Mouse (Mus musculus): ENCODE results near the gene Il27ra. TPM values are rescaled to one million over a fixed set of nuclear protein-coding genes. Genes with fewer than 3 reads are reported as not detected.

Gene Il27ra
- polyA plus RNA-seq, 1 experiment: 0.02 TPM

DNA sequence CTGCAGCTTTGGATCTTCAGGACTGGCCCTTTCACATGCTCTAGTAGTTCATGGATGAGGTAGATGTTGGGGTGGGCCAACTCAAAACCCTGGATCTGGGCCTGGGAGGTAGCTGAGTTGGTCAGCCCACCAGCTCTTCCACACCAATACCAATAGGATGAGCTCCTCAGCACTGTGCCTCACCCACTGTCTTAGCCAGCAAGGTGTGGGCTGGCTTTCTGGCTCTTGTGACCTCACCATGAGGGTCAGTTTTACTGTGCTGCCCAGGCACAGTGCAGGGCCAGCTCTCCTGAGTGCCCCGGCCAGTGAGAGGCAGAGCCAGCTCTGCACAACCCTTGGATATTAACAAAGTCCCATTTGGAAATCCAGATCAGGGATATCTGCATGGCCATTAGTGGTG is 15.4 kb upstream of the Il27ra start:
- Histone ChIP-seq H3K9me3 (ENCODE audit: control insufficient read depth, low read length) (peaks cover 2% of the 10 kb centered on the region; the same call in 1 of the 2 replicates), H3K36me3 (ENCODE audit: control insufficient read depth) (no peaks in the 10 kb centered on the region), H3K4me3 (replicated peaks) (no peak overlapping the region), H3K4me1 (ENCODE audit: control insufficient read depth) (peaks cover under 1% of the 10 kb centered on the region; the same call in 1 of the 2 replicates), H3K27me3 (ENCODE audit: control insufficient read depth) (no peaks in the 10 kb centered on the region)
- TF ChIP-seq TAL1 (IDR thresholded peaks at IDR 0.05; ENCODE audit: low read length) (no peak), GATA1 (IDR thresholded peaks at IDR 0.05; ENCODE audit: low read length) (no peak)

DNA sequence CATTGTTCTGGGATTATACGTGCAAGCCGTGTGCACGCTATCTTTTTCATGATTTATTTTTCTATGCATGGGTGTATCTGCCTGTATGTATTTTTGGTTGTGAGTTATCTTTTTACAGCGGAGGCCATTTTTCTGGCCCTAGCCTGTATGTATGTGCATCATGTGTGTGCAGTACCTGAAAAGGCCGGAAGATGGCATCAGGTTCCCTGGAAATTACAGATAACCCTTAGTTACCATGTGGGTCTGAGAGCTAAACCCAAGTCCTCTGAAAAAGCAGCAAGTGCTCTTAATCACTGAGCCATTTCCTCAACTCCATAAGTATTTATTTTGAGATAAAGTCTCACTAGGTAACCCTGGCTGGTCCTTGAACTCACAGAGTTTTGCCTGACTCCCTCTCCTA is 10.8 kb upstream of the Il27ra start:
- peaks cover 3% of the 10 kb centered on the region for H3K27me3 ChIP-seq (ENCODE audit: control insufficient read depth)
- H3K4me3 ChIP-seq (replicated peaks): no peak overlapping the region
- no peak for TF ChIP-seq GATA1 (IDR thresholded peaks at IDR 0.05; ENCODE audit: low read length)
- TF ChIP-seq TAL1 (IDR thresholded peaks at IDR 0.05; ENCODE audit: low read length): no peak
- H3K9me3 ChIP-seq (ENCODE audit: control insufficient read depth, low read length): peaks cover 2% of the 10 kb centered on the region; the same call in 1 of the 2 replicates
- H3K36me3 ChIP-seq (ENCODE audit: control insufficient read depth): no peaks in the 10 kb centered on the region
- H3K4me1 ChIP-seq (ENCODE audit: control insufficient read depth): peaks cover 2% of the 10 kb centered on the region; the same call in 1 of the 2 replicates

DNA sequence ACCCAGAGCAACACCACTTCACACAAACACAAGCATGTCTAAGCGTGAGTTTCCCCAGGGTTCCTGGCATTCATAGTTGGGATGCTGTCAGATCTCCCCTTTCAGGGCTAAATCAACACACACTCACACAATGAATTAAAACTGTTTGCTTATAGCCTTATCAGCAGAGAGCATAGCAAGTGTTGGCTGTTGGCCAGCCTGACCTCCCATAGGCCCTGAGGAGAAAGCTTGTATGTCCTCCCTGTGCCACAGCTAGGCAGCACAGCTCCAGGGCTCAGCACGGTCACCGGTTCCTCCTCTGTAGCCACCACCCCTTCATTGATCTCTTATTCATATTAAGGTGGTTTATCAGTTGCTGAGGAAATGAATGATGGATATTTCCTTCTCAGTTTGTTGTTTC is 10.4 kb upstream of the Il27ra start:
- H3K36me3 ChIP-seq (ENCODE audit: control insufficient read depth): no peaks in the 10 kb centered on the region
- peaks cover 2% of the 10 kb centered on the region; the same call in 1 of the 2 replicates for H3K9me3 ChIP-seq (ENCODE audit: control insufficient read depth, low read length)
- no peak overlapping the region for H3K4me3 ChIP-seq (replicated peaks)
- peaks cover 3% of the 10 kb centered on the region for H3K27me3 ChIP-seq (ENCODE audit: control insufficient read depth)
- TF ChIP-seq TAL1 (IDR thresholded peaks at IDR 0.05; ENCODE audit: low read length): no peak
- TF ChIP-seq GATA1 (IDR thresholded peaks at IDR 0.05; ENCODE audit: low read length): no peak
- peaks cover 2% of the 10 kb centered on the region; the same call in 1 of the 2 replicates for H3K4me1 ChIP-seq (ENCODE audit: control insufficient read depth)

DNA sequence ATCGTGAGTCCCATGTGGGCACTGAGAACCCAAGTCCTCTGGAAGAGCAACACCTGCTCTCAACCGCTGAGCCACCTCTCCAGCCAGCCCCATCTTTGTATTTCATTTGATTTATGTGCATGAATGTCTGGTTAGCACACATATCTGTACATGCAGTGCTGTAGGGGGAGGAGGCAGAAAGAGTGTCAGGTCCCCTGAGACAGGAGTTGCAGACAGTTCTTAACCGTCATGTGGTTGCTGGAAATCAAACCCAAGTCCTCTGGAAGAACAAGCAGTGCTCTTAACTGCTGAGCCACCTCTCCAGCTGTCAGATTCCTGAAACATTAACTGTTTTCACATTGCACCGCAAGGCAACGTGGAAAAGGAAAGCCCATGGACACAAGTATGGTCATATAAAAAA is 5.8 kb upstream of the Il27ra start:
- H3K36me3 ChIP-seq (ENCODE audit: control insufficient read depth): no peaks in the 10 kb centered on the region
- H3K9me3 ChIP-seq (ENCODE audit: control insufficient read depth, low read length): peaks cover 3% of the 10 kb centered on the region; the same call in 1 of the 2 replicates
- no peak overlapping the region for H3K4me3 ChIP-seq (replicated peaks)
- H3K27me3 ChIP-seq (ENCODE audit: control insufficient read depth): peaks cover 31% of the 10 kb centered on the region
- TF ChIP-seq GATA1 (IDR thresholded peaks at IDR 0.05; ENCODE audit: low read length) (no peak), TAL1 (IDR thresholded peaks at IDR 0.05; ENCODE audit: low read length) (no peak)
- H3K4me1 ChIP-seq (ENCODE audit: control insufficient read depth): peaks cover 2% of the 10 kb centered on the region; the same call in 1 of the 2 replicates

DNA sequence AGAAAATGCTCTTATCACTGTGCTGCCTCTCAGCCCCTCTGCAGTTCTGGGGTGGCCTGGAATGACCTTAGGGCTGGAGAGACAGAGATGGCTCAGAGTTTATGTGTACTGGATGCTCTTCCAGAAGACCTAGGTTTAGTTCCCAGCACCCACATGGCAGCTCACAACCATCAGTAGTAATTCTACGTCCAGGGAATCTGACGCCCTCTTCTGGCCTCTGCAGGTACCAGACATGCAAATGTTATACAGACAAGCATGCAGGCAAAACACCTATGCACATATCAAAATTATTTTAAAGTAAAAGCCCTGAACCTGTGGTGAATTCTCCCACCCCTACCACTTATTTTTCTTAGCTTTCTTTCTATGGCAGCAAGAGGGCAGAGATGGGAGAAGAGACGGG is 4.1 kb upstream of the Il27ra start:
- H3K36me3 ChIP-seq (ENCODE audit: control insufficient read depth): no peaks in the 10 kb centered on the region

DNA sequence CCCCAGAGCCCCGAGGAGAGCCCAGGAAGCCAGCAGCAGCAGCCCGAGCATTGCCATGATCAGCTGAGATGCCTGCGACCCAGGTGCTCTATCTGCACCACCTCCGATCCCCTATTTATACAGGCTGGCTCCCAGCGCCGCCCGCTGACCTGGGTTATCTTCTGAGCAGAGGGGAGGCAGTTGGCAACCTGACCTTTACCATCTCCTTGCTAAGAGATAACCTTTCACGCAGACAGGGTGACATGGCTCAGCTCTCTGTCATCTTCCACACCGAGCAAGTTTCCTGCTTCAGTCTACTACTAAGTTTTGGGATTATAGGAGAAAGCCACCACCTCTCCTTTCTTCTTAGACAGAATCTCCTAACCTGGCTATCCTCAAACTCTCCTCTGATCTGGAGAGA is 2.5 kb upstream of the Il27ra start, which contains the start of gene Rln3:
TSS of gene Rln3 (minus strand) at position 101 of the 400 bp plus-strand sequence.
- H3K4me3 ChIP-seq (replicated peaks): no peak within 1 kb of the TSS
- no peaks in the 10 kb centered on the region for H3K36me3 ChIP-seq (ENCODE audit: control insufficient read depth)
- peaks cover 3% of the 10 kb centered on the region; the same call in 1 of the 2 replicates for H3K9me3 ChIP-seq (ENCODE audit: control insufficient read depth, low read length)
- TF ChIP-seq TAL1 (IDR thresholded peaks at IDR 0.05; ENCODE audit: low read length) (no peak), GATA1 (IDR thresholded peaks at IDR 0.05; ENCODE audit: low read length) (peak; percentile 48; the same call in 1 of the 2 replicates)
- H3K27me3 ChIP-seq (ENCODE audit: control insufficient read depth): peaks cover 49% of the 10 kb centered on the region
- H3K4me1 ChIP-seq (ENCODE audit: control insufficient read depth): peaks cover 4% of the 10 kb centered on the region

More for the DNA sequence above, 4.1 kb upstream of the Il27ra start:
- Histone ChIP-seq H3K27me3 (ENCODE audit: control insufficient read depth) (peaks cover 47% of the 10 kb centered on the region), H3K4me3 (replicated peaks) (no peak overlapping the region), H3K4me1 (ENCODE audit: control insufficient read depth) (peaks cover 4% of the 10 kb centered on the region), H3K9me3 (ENCODE audit: control insufficient read depth, low read length) (peaks cover 3% of the 10 kb centered on the region; the same call in 1 of the 2 replicates)
- TF ChIP-seq TAL1 (IDR thresholded peaks at IDR 0.05; ENCODE audit: low read length) (no peak), GATA1 (IDR thresholded peaks at IDR 0.05; ENCODE audit: low read length) (no peak)

DNA sequence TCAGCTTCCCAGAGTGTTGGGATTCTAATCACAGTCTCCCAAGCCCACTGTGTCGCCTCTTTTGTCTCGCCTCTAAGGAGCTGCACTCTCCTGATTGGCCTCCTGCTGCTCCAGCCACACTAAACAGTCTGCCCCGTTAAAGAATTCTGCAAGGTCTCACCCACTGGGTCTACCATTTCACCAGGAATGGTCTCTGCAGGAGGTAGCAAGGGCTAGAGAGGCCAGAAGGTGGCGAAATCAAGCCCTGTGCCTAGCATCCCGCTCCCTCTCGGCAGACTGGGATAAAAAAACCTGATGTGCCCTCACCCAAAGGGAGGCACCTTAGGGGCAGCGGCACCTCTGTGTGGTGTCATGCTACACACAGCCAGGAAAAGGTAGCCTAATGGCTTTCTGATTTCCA is 1.7 kb upstream of the Il27ra start:
- TF ChIP-seq GATA1 (IDR thresholded peaks at IDR 0.05; ENCODE audit: low read length) (no peak), TAL1 (IDR thresholded peaks at IDR 0.05; ENCODE audit: low read length) (no peak)
- Histone ChIP-seq H3K4me1 (ENCODE audit: control insufficient read depth) (peaks cover 4% of the 10 kb centered on the region), H3K4me3 (replicated peaks) (no peak overlapping the region), H3K36me3 (ENCODE audit: control insufficient read depth) (no peaks in the 10 kb centered on the region), H3K9me3 (ENCODE audit: control insufficient read depth, low read length) (peaks cover 3% of the 10 kb centered on the region; the same call in 1 of the 2 replicates), H3K27me3 (ENCODE audit: control insufficient read depth) (peaks cover 49% of the 10 kb centered on the region)

DNA sequence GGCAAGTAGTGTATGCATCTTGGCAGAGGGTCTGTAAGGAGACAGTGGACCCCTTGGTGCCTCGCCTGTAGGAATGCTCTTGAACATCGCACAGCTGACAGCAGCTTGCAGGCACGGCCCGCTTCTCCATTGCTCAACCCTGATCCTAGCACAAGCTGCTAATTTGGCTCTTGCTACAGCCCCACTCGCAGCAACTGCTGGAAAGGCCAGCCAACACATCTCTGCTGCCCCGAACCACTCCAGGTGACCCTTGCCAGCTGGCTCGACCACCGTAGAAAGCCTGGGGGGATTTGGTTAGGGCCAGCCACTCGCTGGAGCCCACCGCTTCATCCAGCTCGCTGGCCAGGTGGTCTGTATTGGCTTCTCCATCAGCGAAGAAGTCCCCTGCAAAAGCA is 556 bp upstream of the Il27ra start:
- Histone ChIP-seq H3K9me3 (ENCODE audit: control insufficient read depth, low read length) (peaks cover 3% of the 10 kb centered on the region; the same call in 1 of the 2 replicates), H3K4me3 (replicated peaks) (no peak overlapping the region), H3K4me1 (ENCODE audit: control insufficient read depth) (peaks cover 4% of the 10 kb centered on the region), H3K27me3 (ENCODE audit: control insufficient read depth) (peaks cover 49% of the 10 kb centered on the region), H3K36me3 (ENCODE audit: control insufficient read depth) (no peaks in the 10 kb centered on the region)
- TF ChIP-seq GATA1 (IDR thresholded peaks at IDR 0.05; ENCODE audit: low read length): no peak
- no peak for TF ChIP-seq TAL1 (IDR thresholded peaks at IDR 0.05; ENCODE audit: low read length)

DNA sequence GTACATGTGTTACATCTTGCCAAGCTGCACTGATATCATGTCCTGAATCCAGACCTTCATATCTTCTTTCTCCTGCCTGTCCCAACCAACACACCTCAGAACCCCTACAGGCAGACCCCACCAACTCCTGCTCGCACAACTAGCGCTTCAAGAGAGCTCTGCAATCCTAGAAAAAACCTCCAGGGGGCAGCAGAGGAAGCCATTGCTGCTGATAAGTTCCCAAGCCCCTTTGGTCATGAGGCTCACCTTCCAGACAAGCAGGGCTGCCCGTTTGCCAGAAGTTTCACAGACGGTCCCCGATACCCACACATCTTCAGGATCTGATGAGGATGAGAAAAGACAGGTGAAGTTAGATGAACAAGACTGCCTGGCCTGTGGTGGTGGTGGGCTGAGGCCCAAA is 3.3 kb downstream of the Il27ra start:
- H3K9me3 ChIP-seq (ENCODE audit: control insufficient read depth, low read length): no peaks in the 10 kb centered on the region
- no peaks in the 10 kb centered on the region for H3K36me3 ChIP-seq (ENCODE audit: control insufficient read depth)
- H3K4me1 ChIP-seq (ENCODE audit: control insufficient read depth): peaks cover 4% of the 10 kb centered on the region
- TF ChIP-seq GATA1 (IDR thresholded peaks at IDR 0.05; ENCODE audit: low read length) (no peak), TAL1 (IDR thresholded peaks at IDR 0.05; ENCODE audit: low read length) (no peak)
- H3K27me3 ChIP-seq (ENCODE audit: control insufficient read depth): peaks cover 30% of the 10 kb centered on the region
- no peak overlapping the region for H3K4me3 ChIP-seq (replicated peaks)

DNA sequence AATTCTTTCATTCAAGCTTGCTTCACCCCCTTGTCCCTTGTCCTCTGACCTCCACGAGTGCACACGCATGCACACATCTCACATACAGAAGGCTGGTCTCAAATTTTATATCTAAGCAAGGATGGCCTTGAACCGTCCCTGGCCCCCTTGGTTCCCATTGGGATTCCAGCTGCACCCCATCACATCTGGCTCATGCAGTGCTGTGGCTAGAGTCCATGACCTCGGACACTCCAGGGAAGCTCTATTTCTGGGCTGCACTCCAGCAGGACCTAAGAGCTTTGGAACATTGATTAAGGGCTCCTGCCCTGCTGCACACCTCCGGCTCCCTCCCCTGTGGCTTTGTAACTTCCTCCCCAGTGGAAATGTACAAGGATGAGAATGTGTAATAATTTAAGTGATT is 4.4 kb downstream of the Il27ra start:
- Histone ChIP-seq H3K4me1 (ENCODE audit: control insufficient read depth) (peaks cover 4% of the 10 kb centered on the region), H3K9me3 (ENCODE audit: control insufficient read depth, low read length) (no peaks in the 10 kb centered on the region), H3K4me3 (replicated peaks) (no peak overlapping the region), H3K27me3 (ENCODE audit: control insufficient read depth) (peaks cover 20% of the 10 kb centered on the region), H3K36me3 (ENCODE audit: control insufficient read depth) (no peaks in the 10 kb centered on the region)
- TF ChIP-seq GATA1 (IDR thresholded peaks at IDR 0.05; ENCODE audit: low read length) (no peak), TAL1 (IDR thresholded peaks at IDR 0.05; ENCODE audit: low read length) (no peak)
